8 mouse cellular contexts compared by ENCODE assay signal in the genomic region with DNA sequence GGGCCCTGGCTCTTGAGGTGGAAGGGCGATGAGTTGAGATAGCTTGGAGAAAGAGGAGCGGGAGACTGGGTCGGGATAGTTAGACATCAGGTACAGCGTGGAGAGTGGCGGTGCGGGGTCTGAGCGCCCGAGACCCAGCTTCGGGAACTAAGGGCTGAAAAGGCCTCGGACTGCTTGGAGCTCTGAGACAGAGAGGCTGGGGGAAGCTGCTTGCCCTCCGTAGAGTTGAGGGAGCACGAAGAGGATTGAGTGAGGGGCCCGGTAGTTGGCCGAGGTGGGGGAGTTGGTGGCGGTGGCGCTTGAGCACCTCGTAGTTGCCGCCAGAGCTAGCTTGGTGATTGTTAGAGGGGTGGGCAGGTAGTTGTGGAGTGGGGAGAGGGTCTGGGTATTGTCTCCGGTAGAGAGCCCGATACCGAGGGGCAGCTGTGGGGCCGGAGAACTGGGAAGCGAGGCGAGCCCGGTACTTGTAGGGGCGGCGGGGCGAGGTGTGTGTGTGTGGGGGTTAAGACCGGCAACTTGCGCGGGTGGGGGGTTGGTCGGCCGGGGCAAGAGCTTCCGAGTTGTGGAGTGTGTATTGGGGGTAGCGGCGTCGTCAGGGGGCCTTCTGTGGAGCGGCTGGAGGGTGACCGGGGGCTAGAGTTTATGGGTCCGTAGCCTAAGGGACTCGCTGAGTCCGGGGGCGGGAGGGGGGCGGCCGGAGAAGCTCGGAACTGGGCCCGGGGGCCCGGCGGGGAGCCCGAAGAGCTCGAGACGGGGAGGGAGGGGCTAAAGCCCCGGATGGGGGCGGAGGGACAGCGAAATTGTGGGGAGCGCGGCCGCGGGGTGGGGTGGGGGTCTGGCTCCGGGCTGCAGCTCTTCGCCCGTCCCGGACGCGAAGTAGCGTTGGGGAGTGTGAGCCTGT. TPM values are rescaled to one million over a fixed set of nuclear protein-coding genes. Genes with fewer than 3 reads are reported as not detected.
DNase-seq lines count a peak whose midpoint lies in the region; ATAC-seq lines count a peak whose summit lies in the region.

No protein-coding gene starts in this region.

- H3K4me2 ChIP-seq in forebrain, embryonic 14.5 days (ENCODE audit: low read length) = peak overlapping the region; percentile 61
- peak overlapping the region; percentile 76 for H3K4me2 ChIP-seq in hindbrain, embryonic 16.5 days (ENCODE audit: low read length)
- H3K4me2 ChIP-seq in liver, embryonic 16.5 days (ENCODE audit: low read depth, low read length) = peak overlapping the region; percentile 91

- H3K27me3 ChIP-seq in forebrain, embryonic 14.5 days (replicated peaks; ENCODE audit: control insufficient read depth, insufficient read depth, low read length) = no peaks in the 10 kb centered on the region
- H3K27me3 ChIP-seq in hindbrain, embryonic 16.5 days (replicated peaks; ENCODE audit: control insufficient read depth, insufficient read depth, low read length) = no peaks in the 10 kb centered on the region
- H3K27me3 ChIP-seq in liver, embryonic 16.5 days (ENCODE audit: control insufficient read depth, insufficient read depth, low read depth, low read length) = no peaks in the 10 kb centered on the region

- peak overlapping the region; percentile 95 for H3K27ac ChIP-seq in forebrain, embryonic 14.5 days (ENCODE audit: low read depth, low read length)
- peak overlapping the region; percentile 96 for H3K27ac ChIP-seq in hindbrain, embryonic 16.5 days (ENCODE audit: low read depth, low read length)
- peak overlapping the region; percentile 98 for H3K27ac ChIP-seq in liver, embryonic 16.5 days (ENCODE audit: low read length)

- H3K9me3 ChIP-seq in forebrain, embryonic 14.5 days (replicated peaks; ENCODE audit: control insufficient read depth, low read length) = no peaks in the 10 kb centered on the region
- H3K9me3 ChIP-seq in hindbrain, embryonic 16.5 days (ENCODE audit: control insufficient read depth, low read length) = no peaks in the 10 kb centered on the region
- H3K9me3 ChIP-seq in liver, embryonic 16.5 days (replicated peaks; ENCODE audit: control insufficient read depth, low read length) = no peaks in the 10 kb centered on the region

- peaks cover 43% of the 10 kb centered on the region for H3K36me3 ChIP-seq in forebrain, embryonic 14.5 days (ENCODE audit: control insufficient read depth, insufficient read depth, low read length)
- peaks cover 28% of the 10 kb centered on the region for H3K36me3 ChIP-seq in hindbrain, embryonic 16.5 days (ENCODE audit: control insufficient read depth, insufficient read depth, low read length)
- peaks cover 33% of the 10 kb centered on the region for H3K36me3 ChIP-seq in liver, embryonic 16.5 days (ENCODE audit: control insufficient read depth, insufficient read depth)

- peaks cover 21% of the 10 kb centered on the region for H3K4me1 ChIP-seq in forebrain, embryonic 14.5 days (ENCODE audit: control insufficient read depth, insufficient read depth, low read length)
- H3K4me1 ChIP-seq in hindbrain, embryonic 16.5 days (ENCODE audit: control insufficient read depth, insufficient read depth, low read depth, low read length) = peaks cover 22% of the 10 kb centered on the region
- peaks cover 50% of the 10 kb centered on the region for H3K4me1 ChIP-seq in liver, embryonic 16.5 days (ENCODE audit: control insufficient read depth, low read depth, low read length)

- H3K9ac ChIP-seq in forebrain, embryonic 14.5 days (ENCODE audit: low read length) = peak overlapping the region; percentile 91
- H3K9ac ChIP-seq in hindbrain, embryonic 16.5 days (ENCODE audit: low read depth, low read length) = peak overlapping the region; percentile 94
- peak overlapping the region; percentile 100 for H3K9ac ChIP-seq in liver, embryonic 16.5 days (ENCODE audit: low read depth, low read length)

- WGBS in forebrain, embryonic 14.5 days = under 1% methylated on average over 64 of the region's 66 CpGs
- WGBS in hindbrain, embryonic 16.5 days = under 1% methylated on average over 55 of the region's 66 CpGs
- under 1% methylated on average over 59 of the region's 66 CpGs for WGBS in liver, embryonic 16.5 days (ENCODE audit: insufficient replicate concordance)

- H3K4me3 ChIP-seq in forebrain, embryonic 14.5 days (ENCODE audit: low read depth, low read length) = peak overlapping the region; percentile 96
- peak overlapping the region; percentile 92 for H3K4me3 ChIP-seq in hindbrain, embryonic 16.5 days (ENCODE audit: low read length)
- peak overlapping the region; percentile 98 for H3K4me3 ChIP-seq in liver, embryonic 16.5 days (ENCODE audit: low read depth, low read length)

- peak; percentile 0; the same call in 1 of the 2 replicates for ATAC-seq in forebrain, embryonic 14.5 days
- 0 out of 2 replicates have a peak, but pooled peaks have one; percentile 0 for ATAC-seq in hindbrain, embryonic 16.5 days
- ATAC-seq in liver, embryonic 16.5 days (ENCODE audit: low read depth) = peak; percentile 4
- ATAC-seq in megakaryocyte progenitor cell, adult 5-6 weeks (replicated peaks; ENCODE audit: poor library complexity) = no peak; the same call in 1 of the 2 replicates

- peak; percentile 57 to 71 for DNase-seq in heart, adult 18-20 months
- no peak for DNase-seq in heart, adult 8-10 months (ENCODE audit: low spot score)
- peak; percentile 78 for DNase-seq in NIH3T3 (ENCODE audit: low read depth)
- peak; percentile 53 for DNase-seq in forebrain, embryonic 14.5 days (ENCODE audit: low spot score)
- DNase-seq in spleen, adult 12 weeks (ENCODE audit: low spot score) = peak; percentile 36

RNA-seq across cellular contexts. Expression of gene Phf23, which starts 0.8 kb away (rescaled TPM):
- total RNA-seq in heart, adult 18-20 months (2021) = 10 to 100 TPM; 18.4 to 19.7 TPM
- 10 to 100 TPM; 21.0 to 24.9 (median 23.6) TPM for total RNA-seq in heart, adult 8-10 months (2022)
- 49.4 and 49.6 TPM in 2 replicates for polyA plus RNA-seq in forebrain, embryonic 14.5 days (2014; fragmentation: Nextera tagmentation; extraction: Ambion mirVana)
- 54.2 and 55.4 TPM in 2 replicates for polyA plus RNA-seq in hindbrain, embryonic 16.5 days (2015; fragmentation: Nextera tagmentation; extraction: Ambion mirVana)
- polyA plus RNA-seq in liver, embryonic 16.5 days (2015; fragmentation: Nextera tagmentation; extraction: Ambion mirVana) = 17.5 and 18.2 TPM in 2 replicates
- 34.5 and 37.9 TPM in 2 replicates for total RNA-seq in megakaryocyte progenitor cell, adult 5-6 weeks (2015)
- 31.7 and 40.0 TPM in 2 replicates for total RNA-seq in megakaryocyte progenitor cell, adult 5-6 weeks (2017)

RNA-seq across cellular contexts. Expression of gene Dvl2, which starts 4.0 kb away (rescaled TPM):
- total RNA-seq in heart, adult 18-20 months (2021) = 1 to 10 TPM; 3.4 to 4.8 TPM
- total RNA-seq in heart, adult 8-10 months (2022) = 1 to 10 TPM; 4.0 to 6.4 (median 5.1) TPM
- 19.7 and 25.7 TPM in 2 replicates for polyA plus RNA-seq in forebrain, embryonic 14.5 days (2014; fragmentation: Nextera tagmentation; extraction: Ambion mirVana)
- 21.0 and 25.4 TPM in 2 replicates for polyA plus RNA-seq in hindbrain, embryonic 16.5 days (2015; fragmentation: Nextera tagmentation; extraction: Ambion mirVana)
- 4.4 and 5.1 TPM in 2 replicates for polyA plus RNA-seq in liver, embryonic 16.5 days (2015; fragmentation: Nextera tagmentation; extraction: Ambion mirVana)
- total RNA-seq in megakaryocyte progenitor cell, adult 5-6 weeks (2015) = 9.5 and 9.8 TPM in 2 replicates
- 9.5 and 14.7 TPM in 2 replicates for total RNA-seq in megakaryocyte progenitor cell, adult 5-6 weeks (2017)

RNA-seq across cellular contexts. Expression of gene Gabarap, which starts 5.5 kb away (rescaled TPM):
- 100 to 1,000 TPM; 285 to 320 TPM for total RNA-seq in heart, adult 18-20 months (2021)
- total RNA-seq in heart, adult 8-10 months (2022) = 100 to 1,000 TPM; 287 to 342 (median 325) TPM
- polyA plus RNA-seq in forebrain, embryonic 14.5 days (2014; fragmentation: Nextera tagmentation; extraction: Ambion mirVana) = 701 and 779 TPM in 2 replicates
- polyA plus RNA-seq in hindbrain, embryonic 16.5 days (2015; fragmentation: Nextera tagmentation; extraction: Ambion mirVana) = 576 and 581 TPM in 2 replicates
- polyA plus RNA-seq in liver, embryonic 16.5 days (2015; fragmentation: Nextera tagmentation; extraction: Ambion mirVana) = 255 and 280 TPM in 2 replicates
- 387 and 444 TPM in 2 replicates for total RNA-seq in megakaryocyte progenitor cell, adult 5-6 weeks (2015)
- 242 and 274 TPM in 2 replicates for total RNA-seq in megakaryocyte progenitor cell, adult 5-6 weeks (2017)

RNA-seq across cellular contexts. Expression of gene Elp5, which starts 14.1 kb away (rescaled TPM):
- total RNA-seq in heart, adult 18-20 months (2021) = 10 to 100 TPM; 46.2 to 53.1 TPM
- total RNA-seq in heart, adult 8-10 months (2022) = 10 to 100 TPM; 41.7 to 57.3 (median 48.1) TPM
- polyA plus RNA-seq in forebrain, embryonic 14.5 days (2014; fragmentation: Nextera tagmentation; extraction: Ambion mirVana) = 189 and 203 TPM in 2 replicates
- 168 and 188 TPM in 2 replicates for polyA plus RNA-seq in hindbrain, embryonic 16.5 days (2015; fragmentation: Nextera tagmentation; extraction: Ambion mirVana)
- polyA plus RNA-seq in liver, embryonic 16.5 days (2015; fragmentation: Nextera tagmentation; extraction: Ambion mirVana) = 55.1 and 57.2 TPM in 2 replicates
- 110 and 129 TPM in 2 replicates for total RNA-seq in megakaryocyte progenitor cell, adult 5-6 weeks (2015)
- 57.5 and 66.1 TPM in 2 replicates for total RNA-seq in megakaryocyte progenitor cell, adult 5-6 weeks (2017)

RNA-seq across cellular contexts. Expression of gene Ctdnep1, which starts 15.5 kb away (rescaled TPM):
- total RNA-seq in heart, adult 18-20 months (2021) = 100 to 1,000 TPM; 130 to 144 TPM
- total RNA-seq in heart, adult 8-10 months (2022) = 100 to 1,000 TPM; 144 to 172 (median 168) TPM
- 24.0 and 26.1 TPM in 2 replicates for polyA plus RNA-seq in forebrain, embryonic 14.5 days (2014; fragmentation: Nextera tagmentation; extraction: Ambion mirVana)
- 26.9 and 27.4 TPM in 2 replicates for polyA plus RNA-seq in hindbrain, embryonic 16.5 days (2015; fragmentation: Nextera tagmentation; extraction: Ambion mirVana)
- polyA plus RNA-seq in liver, embryonic 16.5 days (2015; fragmentation: Nextera tagmentation; extraction: Ambion mirVana) = 7.1 and 7.3 TPM in 2 replicates
- total RNA-seq in megakaryocyte progenitor cell, adult 5-6 weeks (2015) = 131 and 135 TPM in 2 replicates
- 28.7 and 33.7 TPM in 2 replicates for total RNA-seq in megakaryocyte progenitor cell, adult 5-6 weeks (2017)
